ENCODE assay signal across 13 mouse cellular contexts in genomic region chr15:51105359-51106008, GRCm38 (mm10).
DNase-seq lines count a peak whose midpoint lies in the region; ATAC-seq and TF ChIP-seq lines count a peak whose summit lies in the region.
"Had no signal": no experiment of that assay in that cellular context is flagged by ENCODE, and none has a peak within 500 bp of the region (broad histone marks: within the 10 kb centered on the region; RNA-seq: fewer than 3 reads in every experiment).

No protein-coding gene starts in this region.

- no peak overlapping the region for H3K9ac ChIP-seq in heart, embryonic 16.5 days (ENCODE audit: low read length)
- no peak overlapping the region for H3K9ac ChIP-seq in midbrain, postnatal 0 days (replicated peaks; ENCODE audit: low read length, poor library complexity, severe bottlenecking)
- H3K9ac ChIP-seq: midbrain, embryonic 12.5 days had no signal

- H3K9me3 ChIP-seq in heart, embryonic 16.5 days (replicated peaks; ENCODE audit: control insufficient read depth, low read length): no peaks in the 10 kb centered on the region
- H3K9me3 ChIP-seq in midbrain, postnatal 0 days (ENCODE audit: low read length): no peaks in the 10 kb centered on the region
- H3K9me3 ChIP-seq: G1E; midbrain, embryonic 12.5 days had no signal

- no peak overlapping the region for H3K4me3 ChIP-seq in heart, embryonic 16.5 days (ENCODE audit: low read length)
- no peak overlapping the region for H3K4me3 ChIP-seq in midbrain, postnatal 0 days (ENCODE audit: low read depth, low read length)
- H3K4me3 ChIP-seq: midbrain, embryonic 12.5 days had no signal

- no peaks in the 10 kb centered on the region for H3K36me3 ChIP-seq in heart, embryonic 16.5 days (ENCODE audit: control insufficient read depth, insufficient read depth)
- no peaks in the 10 kb centered on the region for H3K36me3 ChIP-seq in midbrain, postnatal 0 days (ENCODE audit: insufficient read depth, low read length)
- H3K36me3 ChIP-seq: G1E; midbrain, embryonic 12.5 days had no signal

- 68% methylated on average over 17 of the region's 17 CpGs for WGBS in heart, embryonic 16.5 days
- 65% methylated on average over 17 of the region's 17 CpGs for WGBS in midbrain, postnatal 0 days

- H3K4me2 ChIP-seq in heart, embryonic 16.5 days (ENCODE audit: low read depth, low read length): peak overlapping the region; percentile 21; the same call in 1 of the 2 replicates
- no peak overlapping the region for H3K4me2 ChIP-seq in midbrain, postnatal 0 days (ENCODE audit: low read depth, low read length, poor library complexity, severe bottlenecking)

- H3K27me3 ChIP-seq in heart, embryonic 16.5 days (ENCODE audit: control insufficient read depth, insufficient read depth, low read length): no peaks in the 10 kb centered on the region
- no peaks in the 10 kb centered on the region for H3K27me3 ChIP-seq in midbrain, postnatal 0 days (ENCODE audit: insufficient read depth, low read length)
- H3K27me3 ChIP-seq: midbrain, embryonic 12.5 days had no signal

- no peak overlapping the region for H3K27ac ChIP-seq in heart, embryonic 16.5 days (ENCODE audit: low read length)
- H3K27ac ChIP-seq in midbrain, postnatal 0 days (ENCODE audit: low read depth, low read length): no peak overlapping the region
- H3K27ac ChIP-seq: midbrain, embryonic 12.5 days had no signal

- no peak for ATAC-seq in heart, embryonic 16.5 days (replicated peaks; ENCODE audit: extremely low read depth, insufficient read depth, low FRiP score)
- ATAC-seq in midbrain, postnatal 0 days (ENCODE audit: low FRiP score): no peak
- no peak for ATAC-seq in activated CD4-positive, CD25-positive, alpha-beta regulatory T cell, adult 4 months

- no peak for TF ChIP-seq CTCF in midbrain, postnatal 0 days (IDR thresholded peaks at IDR 0.05)

- no peak for DNase-seq in heart, postnatal 4 days
- DNase-seq in testis, postnatal 14 days (ENCODE audit: low spot score): peak; percentile 11
- no peak for DNase-seq in testis, postnatal 10 days (ENCODE audit: low spot score)
- DNase-seq in midbrain, postnatal 0 days (ENCODE audit: low spot score): peak; percentile 59
- no peak for DNase-seq in right cerebral cortex, adult 18-20 months
- no peak for DNase-seq in gastrocnemius, postnatal 14 days
- DNase-seq: B cell, adult 2 months; heart, adult 18-20 months; kidney, postnatal 14 days had no signal

- intact Hi-C loops in gastrocnemius, postnatal 14 days (cut with DNase I; ENCODE audit: low total_unique reads): no loop called here

- no peaks in the 10 kb centered on the region for H3K4me1 ChIP-seq in heart, embryonic 16.5 days (ENCODE audit: control insufficient read depth, insufficient read depth, low read length)
- no peaks in the 10 kb centered on the region for H3K4me1 ChIP-seq in midbrain, postnatal 0 days (ENCODE audit: insufficient read depth, low read length)

Comparison
In these comparisons a context has a peak if more than half of its experiments do, and no peak if none do; other contexts are left out.
1. DNase-seq: peak in testis, postnatal 14 days (single experiment) and midbrain, postnatal 0 days (single experiment); none in heart, postnatal 4 days (single experiment), testis, postnatal 10 days (single experiment), right cerebral cortex, adult 18-20 months (single experiment) and gastrocnemius, postnatal 14 days (single experiment).